Mouse (Mus musculus) stomach, embryonic 16.5 days (tissue): ENCODE results near the gene Ncbp3. TPM values are rescaled to one million over a fixed set of nuclear protein-coding genes. Genes with fewer than 3 reads are reported as not detected.
A peak's percentile ranks its signal among the peaks of the same experiment; 100 is the strongest.

Experiments
- ATAC-seq: fragments of 200-750 bp; cut with Nextera tagmentation; 2 replicates; pipeline ENCODE4 v1.8.0; 2017; ENCODE audit warnings: moderate number of reproducible peaks, moderate TSS enrichment; ENCODE audit not compliant: insufficient read depth, low FRiP score
- H3K27ac ChIP-seq: fragments of 300-500 bp; sonication (generic); 2 replicates; pipeline ENCODE4 v1.5.1; 2014; ENCODE audit warnings: low read length
- H3K27me3 ChIP-seq: fragments of 300-500 bp; sonication (generic); 2 replicates; pipeline ENCODE4 v1.6.1; 2014; ENCODE audit warnings: low read length, control low read depth, mixed read lengths; ENCODE audit not compliant: control insufficient read depth, insufficient read depth
- H3K36me3 ChIP-seq: fragments of 300-500 bp; sonication (generic); 2 replicates; pipeline ENCODE4 v1.6.1; 2014; ENCODE audit warnings: low read length; ENCODE audit not compliant: control insufficient read depth, insufficient read depth
- H3K4me1 ChIP-seq: fragments of 300-500 bp; sonication (generic); 2 replicates; pipeline ENCODE4 v1.6.1; 2014; ENCODE audit warnings: low read length, control low read depth, mixed read lengths; ENCODE audit not compliant: control insufficient read depth, insufficient read depth
- H3K4me2 ChIP-seq: fragments of 300-500 bp; sonication (generic); 2 replicates; pipeline ENCODE4 v1.6.1; 2014; ENCODE audit warnings: low read depth, low read length, mixed read lengths
- H3K4me3 ChIP-seq: fragments of 300-500 bp; sonication (generic); replicated peaks from 2 replicates; pipeline ENCODE4 v1.5.1; 2014; ENCODE audit warnings: mild to moderate bottlenecking, low read length
- H3K9ac ChIP-seq: fragments of 300-500 bp; sonication (generic); 2 replicates; pipeline ENCODE4 v1.6.1; 2014; ENCODE audit warnings: low read length
- H3K9me3 ChIP-seq: fragments of 300-500 bp; sonication (generic); replicated peaks from 2 replicates; pipeline ENCODE4 v1.6.1; 2016; ENCODE audit warnings: low read length, control low read depth; ENCODE audit not compliant: control insufficient read depth
- WGBS: fragments of 180-500 bp; shearing (Covaris S2); extraction: QIAGEN DNeasy Blood & Tissue Kit; methylation state at CpG from one replicate; pipeline ENCODE4 v1.1.7; 2014; 5-methylcytosine and 5-hydroxymethylcytosine counted together
- polyA plus RNA-seq: library from polyadenylated mRNA; unstranded; fragments of >200 nt; fragmentation: Nextera tagmentation; extraction: Ambion mirVana; gene quantifications from 2 replicates; pipeline ENCODE4 v1.2.1, GENCODE M21; 2015

The Ncbp3 gene
- polyA plus RNA-seq, 1 experiment from 2014 or later, result 10.8 TPM

GRCm38 (mm10) chr11:73013981-73014380 lies 33.6 kb upstream of the Ncbp3 start:
- Histone ChIP-seq H3K27me3 (peaks cover 2% of the 10 kb centered on the region; the same call in 1 of the 2 replicates), H3K36me3 (no peaks in the 10 kb centered on the region), H3K4me2 (no peak overlapping the region), H3K27ac (no peak overlapping the region), H3K9me3 (no peaks in the 10 kb centered on the region), H3K9ac (no peak overlapping the region), H3K4me1 (peaks cover 16% of the 10 kb centered on the region), H3K4me3 (no peak overlapping the region)
- 74% methylated on average over 5 of the region's 5 CpGs for WGBS
- ATAC-seq, result no peak

DNA sequence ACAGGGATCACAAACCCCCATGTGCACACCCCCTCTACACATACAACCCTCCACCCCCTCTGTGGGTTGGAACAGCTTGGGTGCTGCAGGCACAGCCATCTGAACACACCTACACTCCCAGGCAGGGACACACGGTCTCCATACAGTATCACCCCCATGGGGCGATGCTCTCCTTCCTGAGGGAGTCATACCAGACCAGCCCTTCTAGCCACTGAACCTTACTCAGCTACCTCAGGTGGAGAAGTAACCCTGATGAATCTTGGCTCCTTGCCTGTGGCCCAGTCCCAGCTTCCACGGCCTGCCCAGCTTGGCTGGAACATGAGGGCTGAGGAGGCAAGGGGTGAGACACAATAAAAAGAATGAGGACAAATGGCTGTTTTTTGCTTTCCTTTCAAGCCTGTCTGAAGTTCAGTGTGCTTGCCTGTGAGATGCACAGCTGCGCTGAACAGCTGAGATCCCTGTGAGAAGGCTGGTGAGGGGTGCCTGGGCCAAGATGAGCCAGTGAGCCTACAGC lies 32.7 kb upstream of the Ncbp3 start:
- Histone ChIP-seq H3K27ac (peak overlapping the region; percentile 63), H3K36me3 (no peaks in the 10 kb centered on the region), H3K9ac (no peak overlapping the region), H3K27me3 (peaks cover 2% of the 10 kb centered on the region; the same call in 1 of the 2 replicates), H3K4me3 (no peak overlapping the region), H3K4me2 (no peak overlapping the region), H3K9me3 (no peaks in the 10 kb centered on the region), H3K4me1 (peaks cover 20% of the 10 kb centered on the region)
- ATAC-seq, result no peak
- WGBS, result 72% methylated on average over 4 of the region's 4 CpGs

DNA sequence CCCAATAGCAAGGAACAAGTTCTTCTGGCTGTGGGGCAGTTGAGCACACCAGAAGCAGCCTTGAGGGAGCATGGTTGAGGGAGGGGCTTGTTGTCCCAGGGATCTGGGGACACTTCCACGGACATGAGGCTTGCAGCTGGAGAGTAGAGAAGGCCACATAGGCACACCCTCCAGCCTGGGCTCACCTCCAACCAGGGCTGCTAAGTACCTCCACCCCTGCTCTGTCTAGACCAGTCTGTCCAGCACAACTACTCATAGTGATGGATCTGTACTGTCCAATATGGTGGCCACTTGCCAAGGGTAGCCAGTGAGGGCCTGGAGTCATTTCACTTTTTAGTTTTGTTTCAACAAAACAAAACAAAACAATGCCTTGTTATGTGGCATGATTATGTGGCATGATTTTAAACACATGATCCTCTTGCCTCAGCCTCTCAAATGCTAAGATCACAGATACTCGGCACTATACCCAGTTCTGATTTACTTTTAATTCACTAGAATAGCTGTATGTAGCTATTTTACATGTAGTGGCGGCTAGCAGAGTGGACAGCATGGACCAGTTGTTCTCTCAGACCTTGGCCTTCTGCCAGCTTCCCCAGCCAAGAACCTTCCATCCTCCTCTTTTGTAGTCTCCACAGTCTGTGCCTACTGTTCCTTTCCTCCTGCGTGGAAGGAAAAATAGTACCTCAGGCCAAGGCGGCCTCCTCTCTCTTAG lies 32.0 kb upstream of the Ncbp3 start:
- 51% methylated on average over 5 of the region's 5 CpGs for WGBS
- no peak overlapping the region for H3K4me2 ChIP-seq
- H3K27ac ChIP-seq, result peak overlapping the region; percentile 63
- peaks cover 6% of the 10 kb centered on the region for H3K27me3 ChIP-seq
- H3K9ac ChIP-seq, result no peak overlapping the region
- no peak overlapping the region for H3K4me3 ChIP-seq
- no peaks in the 10 kb centered on the region for H3K36me3 ChIP-seq
- H3K9me3 ChIP-seq, result no peaks in the 10 kb centered on the region
- peaks cover 20% of the 10 kb centered on the region for H3K4me1 ChIP-seq
- no peak; the same call in 1 of the 2 replicates for ATAC-seq

GRCm38 (mm10) chr11:73016103-73016420 lies 31.5 kb upstream of the Ncbp3 start:
- H3K27me3 ChIP-seq, result peaks cover 7% of the 10 kb centered on the region
- no peaks in the 10 kb centered on the region for H3K9me3 ChIP-seq
- peaks cover 20% of the 10 kb centered on the region for H3K4me1 ChIP-seq
- no peak overlapping the region for H3K4me3 ChIP-seq
- H3K9ac ChIP-seq, result no peak overlapping the region
- WGBS, result 58% methylated on average over 6 of the region's 6 CpGs
- ATAC-seq, result no peak
- H3K27ac ChIP-seq, result peak overlapping the region; percentile 63; the same call in 1 of the 2 replicates
- no peak overlapping the region for H3K4me2 ChIP-seq
- H3K36me3 ChIP-seq, result no peaks in the 10 kb centered on the region

DNA sequence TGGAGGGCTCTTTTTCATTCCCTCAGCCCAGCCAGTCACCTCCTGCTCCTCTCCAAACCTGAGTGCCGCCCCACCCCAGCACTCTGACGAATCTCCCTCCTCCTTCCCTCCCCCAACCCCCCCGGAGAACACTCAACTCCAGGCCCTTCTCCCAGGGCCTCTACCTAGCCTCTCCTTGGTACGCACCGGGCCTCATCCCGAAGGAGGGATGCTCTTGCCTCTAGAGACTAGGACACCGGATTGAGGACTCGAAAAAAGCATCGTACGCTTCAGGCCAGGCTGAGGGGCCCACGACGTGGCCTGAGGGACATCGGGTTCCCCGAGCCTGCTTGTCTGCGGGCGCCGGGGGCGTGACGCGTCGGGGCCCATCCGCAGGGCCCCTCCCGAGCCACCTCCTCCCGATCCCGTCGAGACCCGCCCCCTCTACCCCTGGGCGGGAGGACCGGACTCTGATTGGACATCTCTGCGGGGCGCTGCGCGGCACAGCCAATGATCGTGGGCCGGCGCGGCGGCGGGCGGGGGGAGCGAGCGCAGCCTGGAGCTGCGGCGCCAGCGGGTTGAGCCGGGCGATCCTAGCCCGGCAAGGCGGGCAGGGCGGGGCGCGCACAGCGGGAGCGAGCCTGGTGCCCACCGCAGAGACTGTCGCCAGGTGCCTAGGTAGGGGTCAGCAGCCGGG lies 29.0 kb upstream of the Ncbp3 start, which contains the start of gene Camkk1:
Camkk1 (plus strand) TSS at position 538 of the 676 bp plus-strand sequence.
- Histone ChIP-seq H3K27ac (peak within 1 kb of the TSS; percentile 50), H3K9ac (peak within 1 kb of the TSS; percentile 75)

GRCm38 (mm10) chr11:73019147-73019795 lies 28.3 kb upstream of the Ncbp3 start:
- H3K4me3 ChIP-seq, result peak overlapping the region; percentile 65
- peak overlapping the region; percentile 75 for H3K9ac ChIP-seq
- H3K4me1 ChIP-seq, result peaks cover 37% of the 10 kb centered on the region
- peaks cover 7% of the 10 kb centered on the region for H3K27me3 ChIP-seq
- ATAC-seq, result peak; percentile 2; the same call in 1 of the 2 replicates
- H3K9me3 ChIP-seq, result no peaks in the 10 kb centered on the region
- H3K36me3 ChIP-seq, result no peaks in the 10 kb centered on the region
- H3K27ac ChIP-seq, result no peak overlapping the region
- under 1% methylated on average over 46 of the region's 46 CpGs for WGBS
- peak overlapping the region; percentile 96 for H3K4me2 ChIP-seq

More for the DNA sequence above, 29.0 kb upstream of the Ncbp3 start, which contains the start of gene Camkk1:
- Histone ChIP-seq H3K27me3 (peaks cover 7% of the 10 kb centered on the region), H3K4me2 (peak within 1 kb of the TSS; percentile 96), H3K4me1 (peaks cover 30% of the 10 kb centered on the region), H3K4me3 (peak within 1 kb of the TSS; percentile 65), H3K36me3 (no peaks in the 10 kb centered on the region), H3K9me3 (no peaks in the 10 kb centered on the region)
- peak; percentile 96 for ATAC-seq
- WGBS, result under 1% methylated on average over 57 of the region's 57 CpGs

DNA sequence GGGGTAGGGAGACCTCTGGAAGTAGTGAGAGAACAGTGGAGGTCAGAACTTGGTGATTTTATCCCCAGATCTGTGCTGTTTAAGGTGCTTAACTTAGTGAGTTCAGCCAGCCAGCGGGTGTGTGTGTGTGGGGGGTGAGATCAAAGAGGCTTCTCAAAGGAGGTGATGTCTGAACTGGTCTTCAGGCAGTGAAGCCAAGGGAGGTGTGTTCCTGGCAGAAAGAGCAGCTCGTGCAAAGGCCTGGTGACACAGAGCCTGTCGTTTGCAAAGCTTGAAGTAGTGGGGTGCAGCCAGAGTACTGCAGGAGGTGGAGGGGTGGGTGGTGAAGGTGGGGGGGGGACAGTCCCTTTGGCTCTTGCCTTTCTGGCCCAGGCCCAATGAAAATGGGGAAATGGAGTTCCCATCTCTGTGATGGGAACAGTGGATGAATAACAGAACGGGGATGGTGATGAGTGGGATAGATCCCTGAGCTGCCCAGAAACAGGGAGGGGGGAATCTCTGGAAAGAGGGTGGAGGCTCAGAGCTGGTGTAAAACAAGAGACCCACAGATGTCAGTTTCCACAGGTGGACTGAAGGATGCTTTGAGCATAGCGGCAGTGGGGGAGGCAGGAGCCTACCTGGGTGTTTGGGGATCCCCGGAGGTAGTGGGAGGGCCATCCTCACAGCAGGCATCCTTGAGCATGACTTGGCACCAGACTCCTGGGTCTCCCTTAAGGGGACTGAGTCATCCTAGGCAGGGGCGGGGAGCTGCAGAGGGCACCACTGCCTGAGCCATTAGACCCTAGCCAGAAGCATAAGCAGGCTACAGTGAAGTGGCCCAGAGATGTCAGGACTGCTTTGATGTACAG lies 26.4 kb upstream of the Ncbp3 start:
- WGBS, result 61% methylated on average over 7 of the region's 7 CpGs
- peaks cover 31% of the 10 kb centered on the region for H3K4me1 ChIP-seq
- no peak overlapping the region for H3K27ac ChIP-seq

GRCm38 (mm10) chr11:73023099-73023498 lies 24.5 kb upstream of the Ncbp3 start:
- H3K4me1 ChIP-seq, result peaks cover 30% of the 10 kb centered on the region
- 48% methylated on average over 9 of the region's 9 CpGs for WGBS
- peaks cover 5% of the 10 kb centered on the region; the same call in 1 of the 2 replicates for H3K27me3 ChIP-seq
- H3K36me3 ChIP-seq, result no peaks in the 10 kb centered on the region
- H3K4me2 ChIP-seq, result no peak overlapping the region
- ATAC-seq, result peak; percentile 15; the same call in 1 of the 2 replicates
- no peak overlapping the region for H3K9ac ChIP-seq
- H3K4me3 ChIP-seq, result no peak overlapping the region
- H3K9me3 ChIP-seq, result no peaks in the 10 kb centered on the region
- peak overlapping the region; percentile 56 for H3K27ac ChIP-seq

More for the DNA sequence above, 26.4 kb upstream of the Ncbp3 start:
- no peak overlapping the region for H3K4me2 ChIP-seq
- no peaks in the 10 kb centered on the region for H3K9me3 ChIP-seq
- 0 out of 2 replicates have a peak overlapping the region, but pooled peaks have one; percentile 20 for H3K9ac ChIP-seq
- no peak overlapping the region for H3K4me3 ChIP-seq
- no peak for ATAC-seq
- H3K36me3 ChIP-seq, result no peaks in the 10 kb centered on the region
- H3K27me3 ChIP-seq, result peaks cover 7% of the 10 kb centered on the region
